Mouse (Mus musculus) liver, adult 2 months (tissue): ENCODE measurements around the gene Itgbl1. TPM values are rescaled to one million over a fixed set of nuclear protein-coding genes. Genes with fewer than 3 reads are reported as not detected.
"Not testable (repeated sequence)": the region's sequence is repeated elsewhere in the genome, so short reads cannot be mapped to it uniquely, and the experiment has no call there.

Source experiments
- DNase-seq: peaks from one replicate; pipeline ENCODE4 v3.0.0-alpha.2; 2011; ENCODE audit warnings: low read depth, low spot score; ENCODE audit errors: extremely low read depth
- H3K27ac ChIP-seq: fragments of 200-500 bp; replicated peaks from 2 replicates; pipeline ENCODE4 v1.5.1; 2012; ENCODE audit warnings: low read depth, mild to moderate bottlenecking, control low read depth, inconsistent platforms, low read length; ENCODE audit not compliant: insufficient read depth
- H3K27me3 ChIP-seq: fragments of 200-500 bp; 2 replicates; pipeline ENCODE4 v1.6.1; 2012; ENCODE audit warnings: mild to moderate bottlenecking, moderate library complexity, low read length, inconsistent platforms; ENCODE audit not compliant: control insufficient read depth, insufficient read depth
- H3K36me3 ChIP-seq: fragments of 200-500 bp; 2 replicates; pipeline ENCODE4 v1.6.1; 2012; ENCODE audit warnings: low read length, inconsistent platforms; ENCODE audit not compliant: control insufficient read depth, insufficient read depth
- H3K4me1 ChIP-seq: fragments of 200-500 bp; 2 replicates; pipeline ENCODE4 v1.6.1; 2011; ENCODE audit warnings: low read length; ENCODE audit not compliant: control insufficient read depth, insufficient read depth
- H3K4me3 ChIP-seq: fragments of 200-500 bp; 2 replicates; pipeline ENCODE4 v1.5.1; 2011; ENCODE audit warnings: low read depth, mild to moderate bottlenecking, control low read depth, low read length, moderate library complexity; ENCODE audit not compliant: insufficient read depth
- H3K79me2 ChIP-seq: fragments of 200-500 bp; 2 replicates; pipeline ENCODE4 v1.6.1; 2012; ENCODE audit warnings: inconsistent platforms, mild to moderate bottlenecking, low read length, moderate library complexity; ENCODE audit not compliant: control insufficient read depth, insufficient read depth
- H3K9ac ChIP-seq: fragments of 200-500 bp; 2 replicates; pipeline ENCODE4 v1.6.1; 2012; ENCODE audit warnings: low read depth, mild to moderate bottlenecking, control low read depth, inconsistent platforms, low read length
- CTCF ChIP-seq: fragments of 200-500 bp; IDR thresholded peaks from 2 replicates; pipeline ENCODE4 v1.5.1; 2011; ENCODE audit warnings: low read depth, low read length, control low read depth
- POLR2A ChIP-seq: fragments of 200-500 bp; IDR thresholded peaks from 2 replicates; pipeline ENCODE4 v1.6.1; 2011; ENCODE audit warnings: low read length, control low read depth; ENCODE audit not compliant: insufficient read depth; ENCODE audit errors: extremely low read depth
- WGBS: fragments of 180-500 bp; shearing (Covaris S2); methylation state at CpG from one replicate; pipeline ENCODE4 v1.1.7; 2018; 5-methylcytosine and 5-hydroxymethylcytosine counted together
- polyA plus RNA-seq: library from polyadenylated mRNA; depleted of rRNA; stranded (reverse); fragments of >200 nt; gene quantifications from 2 replicates; pipeline ENCODE4 v1.2.3, GENCODE M21; 2012
- total RNA-seq: library from RNA; depleted of rRNA; stranded (reverse); fragments of >200 nt; gene quantifications from 2 replicates; pipeline ENCODE4 v1.2.3, GENCODE M21; 2014

Gene Itgbl1
- total and polyA plus RNA-seq, 2 experiments = 0.09 to 0.11 TPM

DNA sequence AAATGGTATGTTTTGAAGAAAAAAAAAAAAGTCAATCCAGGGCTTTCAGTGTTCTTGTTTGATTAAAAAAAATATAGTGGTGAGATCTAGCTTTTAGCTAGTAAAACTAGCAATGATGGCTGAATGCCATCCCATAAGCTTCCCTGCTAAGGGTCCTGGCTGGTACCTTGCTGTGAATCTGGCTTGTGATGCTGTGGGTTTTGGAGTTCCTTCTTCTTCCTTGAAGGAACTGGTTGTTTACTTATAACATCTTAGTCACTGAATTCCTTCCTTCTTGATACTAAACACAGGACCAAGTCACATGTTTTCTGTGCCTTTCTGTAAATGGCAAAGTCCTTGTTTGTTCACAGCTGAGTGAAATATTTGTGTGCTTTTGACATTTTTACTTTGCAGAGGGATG lies 3.4 kb downstream of the Itgbl1 start:
- no peaks in the 10 kb centered on the region for H3K4me1 ChIP-seq
- no peaks in the 10 kb centered on the region for H3K79me2 ChIP-seq
- no peak overlapping the region for H3K4me3 ChIP-seq
- H3K36me3 ChIP-seq = no peaks in the 10 kb centered on the region
- no peak for DNase-seq
- H3K27ac ChIP-seq = no peak overlapping the region
- H3K9ac ChIP-seq = no peak overlapping the region
- no peaks in the 10 kb centered on the region for H3K27me3 ChIP-seq
- TF ChIP-seq CTCF (no peak), POLR2A (no peak)

DNA sequence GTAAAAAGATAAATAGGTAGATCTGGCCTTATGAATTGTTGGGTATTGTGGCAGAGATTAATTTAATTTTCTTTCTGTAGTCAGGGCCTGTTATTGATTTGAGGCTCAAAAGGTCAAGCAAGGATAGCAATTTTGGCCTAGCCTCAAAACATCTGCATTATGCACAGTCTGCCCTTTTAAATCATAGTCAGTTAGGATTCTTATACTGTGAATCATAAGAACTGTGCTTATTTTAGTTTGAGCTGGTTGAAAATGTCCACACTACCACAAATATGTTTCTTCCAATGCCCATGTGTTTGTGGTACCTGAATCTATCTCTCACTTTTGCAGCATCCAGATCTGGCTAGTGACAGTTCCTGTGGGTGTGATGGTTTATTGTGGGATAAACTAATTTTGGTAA lies 4.7 kb downstream of the Itgbl1 start:
- Histone ChIP-seq H3K9ac (no peak overlapping the region), H3K4me1 (no peaks in the 10 kb centered on the region), H3K79me2 (no peaks in the 10 kb centered on the region), H3K36me3 (no peaks in the 10 kb centered on the region), H3K4me3 (no peak overlapping the region), H3K27ac (no peak overlapping the region), H3K27me3 (no peaks in the 10 kb centered on the region)
- DNase-seq = no peak
- TF ChIP-seq CTCF (no peak), POLR2A (no peak)

DNA sequence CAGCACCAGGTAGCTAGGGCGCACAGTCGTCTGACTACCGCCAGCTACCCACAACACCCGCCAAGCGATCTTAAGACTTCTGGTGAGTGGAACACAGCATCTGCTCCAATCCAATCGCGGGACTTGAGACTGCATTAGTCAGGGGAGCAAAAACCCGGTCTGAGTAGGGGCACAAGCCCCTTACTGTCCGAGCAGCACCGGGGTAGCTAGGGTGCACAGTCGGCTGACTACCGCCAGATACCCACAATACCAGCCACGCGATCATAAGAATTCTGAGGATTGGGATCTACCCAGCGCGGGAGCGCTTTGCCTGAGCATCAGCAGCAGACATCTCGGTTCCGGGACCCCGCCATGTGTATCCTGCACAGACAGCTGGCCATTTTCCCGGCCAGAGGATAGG lies 11.3 kb downstream of the Itgbl1 start:
- H3K4me1 ChIP-seq, H3K27me3 ChIP-seq, H3K27ac ChIP-seq, DNase-seq, H3K79me2 ChIP-seq, H3K9ac ChIP-seq, H3K36me3 ChIP-seq, H3K4me3 ChIP-seq: not testable (repeated sequence)
- 56% methylated on average over 21 of the region's 21 CpGs for WGBS

DNA sequence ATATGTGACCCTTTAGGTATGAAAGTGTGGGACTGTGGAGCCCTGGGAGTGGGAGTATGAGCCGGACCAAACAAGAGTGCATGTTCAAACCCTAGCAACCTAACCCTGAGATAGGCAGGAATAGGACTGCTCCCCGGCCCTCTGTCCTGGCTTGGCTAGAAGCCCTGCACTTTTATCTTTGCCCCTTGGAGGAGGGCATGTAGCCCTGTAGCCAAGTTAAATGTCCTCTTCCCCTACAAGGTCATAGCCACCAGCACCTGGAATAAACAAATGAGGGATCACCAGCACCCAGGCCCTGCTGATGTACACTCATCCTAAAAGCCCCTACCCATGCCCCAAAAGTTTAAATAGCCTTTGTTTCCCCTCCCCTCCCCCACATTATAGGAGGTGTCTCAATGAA lies 18.3 kb downstream of the Itgbl1 start:
- DNase-seq = no peak
- Histone ChIP-seq H3K27me3 (no peaks in the 10 kb centered on the region), H3K27ac (no peak overlapping the region), H3K79me2 (no peaks in the 10 kb centered on the region), H3K9ac (no peak overlapping the region), H3K36me3 (no peaks in the 10 kb centered on the region), H3K4me1 (no peaks in the 10 kb centered on the region), H3K4me3 (no peak overlapping the region)
- TF ChIP-seq POLR2A = no peak
- no peak for TF ChIP-seq CTCF
- 70% methylated on average over 2 of the region's 2 CpGs for WGBS

DNA sequence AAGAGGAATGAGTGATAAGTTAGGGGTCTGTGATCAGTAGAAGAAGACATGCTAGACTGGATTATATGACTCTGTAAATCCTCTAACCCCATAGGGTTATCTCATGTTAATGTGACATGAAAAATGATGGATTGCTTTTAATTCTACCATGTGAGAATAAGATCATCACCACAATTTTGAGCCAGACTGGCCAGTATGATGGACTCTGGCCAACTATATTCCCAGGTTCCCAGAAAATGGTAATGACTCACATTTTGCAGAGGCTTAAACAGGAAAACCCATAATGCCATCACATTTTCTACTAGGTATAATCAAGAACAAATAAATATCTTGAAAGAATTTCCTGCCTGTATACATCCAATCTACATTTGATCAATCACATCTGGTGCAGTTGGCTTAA lies 55.0 kb downstream of the Itgbl1 start:
- no peak overlapping the region for H3K4me3 ChIP-seq

DNA sequence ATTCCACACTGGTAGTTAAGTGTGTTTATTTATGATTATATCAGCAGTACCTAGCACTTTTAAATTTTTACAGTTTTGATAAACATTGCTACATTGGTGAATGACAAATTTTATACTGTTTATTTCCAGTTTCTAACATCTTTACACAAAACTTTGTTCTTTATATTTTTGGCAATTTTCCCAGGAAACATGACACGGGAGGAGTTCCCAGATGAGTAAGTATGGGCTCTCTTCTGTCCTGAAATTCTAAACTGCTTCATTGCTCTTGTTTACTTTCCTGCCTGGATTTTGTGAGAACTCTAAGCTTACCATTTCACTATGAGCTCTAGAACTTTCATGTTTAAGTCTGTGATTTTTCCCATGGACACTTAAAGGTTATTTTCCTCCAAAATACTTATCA lies 82.3 kb downstream of the Itgbl1 start:
- Histone ChIP-seq H3K27ac (no peak overlapping the region), H3K79me2 (no peaks in the 10 kb centered on the region), H3K36me3 (no peaks in the 10 kb centered on the region), H3K4me1 (no peaks in the 10 kb centered on the region), H3K27me3 (no peaks in the 10 kb centered on the region), H3K9ac (no peak overlapping the region), H3K4me3 (no peak overlapping the region)
- DNase-seq = no peak
- 59% methylated on average over 1 of the region's 1 CpGs for WGBS
- TF ChIP-seq POLR2A = no peak
- no peak for TF ChIP-seq CTCF

More for the DNA sequence above, 55.0 kb downstream of the Itgbl1 start:
- Histone ChIP-seq H3K79me2 (no peaks in the 10 kb centered on the region), H3K4me1 (no peaks in the 10 kb centered on the region), H3K9ac (no peak overlapping the region), H3K27ac (no peak overlapping the region), H3K36me3 (no peaks in the 10 kb centered on the region), H3K27me3 (no peaks in the 10 kb centered on the region)
- no peak for DNase-seq
- TF ChIP-seq POLR2A = no peak
- TF ChIP-seq CTCF = no peak
